Mouse (Mus musculus) lung, embryonic 14.5 days (tissue): Measurements from ENCODE around the gene Trappc6a. TPM values are rescaled to one million over a fixed set of nuclear protein-coding genes. Genes with fewer than 3 reads are reported as not detected.

Experiments used
- ATAC-seq: fragments of 200-750 bp; cut with Nextera tagmentation; 2 replicates; pipeline ENCODE4 v1.8.0; 2017; ENCODE audit warnings: mild to moderate bottlenecking, moderate TSS enrichment, moderate library complexity; ENCODE audit not compliant: insufficient read depth
- DNase-seq: peaks from one replicate; pipeline ENCODE4 v3.0.0-alpha.2; 2015
- H3K27ac ChIP-seq: fragments of 300-500 bp; sonication (generic); 2 replicates; pipeline ENCODE4 v1.5.1; 2014; ENCODE audit warnings: low read depth, mild to moderate bottlenecking, moderate library complexity
- H3K27me3 ChIP-seq: fragments of 300-500 bp; sonication (generic); 2 replicates; pipeline ENCODE4 v1.6.1; 2014; ENCODE audit warnings: low read length, control low read depth; ENCODE audit not compliant: insufficient read depth
- H3K36me3 ChIP-seq: fragments of 300-500 bp; sonication (generic); 2 replicates; pipeline ENCODE4 v1.6.1; 2014; ENCODE audit warnings: control low read depth; ENCODE audit not compliant: insufficient read depth
- H3K4me1 ChIP-seq: fragments of 300-500 bp; sonication (generic); 2 replicates; pipeline ENCODE4 v1.6.1; 2014; ENCODE audit warnings: antibody characterized with exemption, control low read depth; ENCODE audit not compliant: insufficient read depth
- H3K4me2 ChIP-seq: fragments of 300-500 bp; sonication (generic); 2 replicates; pipeline ENCODE4 v1.6.1; 2014; ENCODE audit warnings: mild to moderate bottlenecking
- H3K4me3 ChIP-seq: fragments of 300-500 bp; sonication (generic); 2 replicates; pipeline ENCODE4 v1.5.1; 2014; ENCODE audit warnings: low read depth, low read length
- H3K9ac ChIP-seq: fragments of 300-500 bp; sonication (generic); 2 replicates; pipeline ENCODE4 v1.6.1; 2014
- H3K9me3 ChIP-seq: fragments of 300-500 bp; sonication (generic); 2 replicates; pipeline ENCODE4 v1.6.1; 2016; ENCODE audit warnings: low read depth, low read length, control low read depth
- CTCF ChIP-seq: IDR thresholded peaks from 2 replicates; pipeline ENCODE4 v1.5.1; 2016; ENCODE audit warnings: antibody characterized with exemption, low read depth
- whole genome bisulfite sequencing: fragments of 180-500 bp; shearing (Covaris S2); extraction: QIAGEN DNeasy Blood & Tissue Kit; methylation state at CpG from one replicate; pipeline ENCODE4 v1.1.7; 2014; 5-methylcytosine and 5-hydroxymethylcytosine counted together
- polyA plus RNA-seq: library from polyadenylated mRNA; unstranded; fragments of >200 nt; fragmentation: Nextera tagmentation; extraction: Ambion mirVana; gene quantifications from 2 replicates; pipeline ENCODE4 v1.2.1, GENCODE M21; 2014

Gene Trappc6a
- polyA plus RNA-seq, 1 experiment from 2014 or later = 83.5 TPM

DNA sequence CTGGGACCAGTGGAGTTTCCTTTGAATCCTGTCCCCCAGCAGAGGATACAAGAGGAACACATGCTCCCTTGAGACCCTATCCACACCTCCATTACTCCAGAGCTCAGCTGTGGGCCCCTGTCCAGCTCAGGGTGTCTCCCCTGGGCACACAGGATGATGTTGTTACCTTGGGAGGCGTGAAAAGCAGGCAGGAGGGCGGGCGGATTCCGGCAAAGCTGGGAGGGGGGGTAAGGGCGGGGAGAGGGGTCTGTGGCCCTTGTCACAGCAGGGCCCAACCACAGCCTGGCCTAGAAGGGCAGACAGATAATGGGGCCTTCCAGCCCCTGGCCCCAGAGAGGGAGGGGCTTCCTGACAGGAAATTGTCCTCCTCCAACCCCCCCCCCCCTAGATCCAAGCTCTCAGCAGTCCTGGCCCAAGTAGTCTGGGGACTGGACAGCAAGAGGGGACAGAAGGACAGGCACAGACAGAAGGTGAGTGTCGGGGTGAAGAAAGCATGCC lies 45.3 kb upstream of the Trappc6a start, which contains the start of gene Exoc3l2:
Gene Exoc3l2, plus strand, starts transcription at position 448 of the 498 bp plus-strand sequence.
- peak within 1 kb of the TSS; percentile 36; the same call in 1 of the 2 replicates for H3K9ac ChIP-seq
- peak within 1 kb of the TSS; percentile 5; the same call in 1 of the 2 replicates for H3K4me3 ChIP-seq
- peak within 1 kb of the TSS; percentile 45; the same call in 1 of the 2 replicates for H3K4me2 ChIP-seq
- H3K36me3 ChIP-seq = no peaks in the 10 kb centered on the region
- no peaks in the 10 kb centered on the region for H3K27me3 ChIP-seq
- ATAC-seq (no peak), DNase-seq (no peak)
- H3K27ac ChIP-seq = 0 out of 2 replicates have a peak within 1 kb of the TSS, but pooled peaks have one; percentile 12
- 0 out of 2 replicates have a peak, but pooled peaks cover 4% of the 10 kb centered on the region for H3K4me1 ChIP-seq
- WGBS = 28% methylated on average over 6 of the region's 6 CpGs
- TF ChIP-seq CTCF = no peak
- H3K9me3 ChIP-seq = no peaks in the 10 kb centered on the region

DNA sequence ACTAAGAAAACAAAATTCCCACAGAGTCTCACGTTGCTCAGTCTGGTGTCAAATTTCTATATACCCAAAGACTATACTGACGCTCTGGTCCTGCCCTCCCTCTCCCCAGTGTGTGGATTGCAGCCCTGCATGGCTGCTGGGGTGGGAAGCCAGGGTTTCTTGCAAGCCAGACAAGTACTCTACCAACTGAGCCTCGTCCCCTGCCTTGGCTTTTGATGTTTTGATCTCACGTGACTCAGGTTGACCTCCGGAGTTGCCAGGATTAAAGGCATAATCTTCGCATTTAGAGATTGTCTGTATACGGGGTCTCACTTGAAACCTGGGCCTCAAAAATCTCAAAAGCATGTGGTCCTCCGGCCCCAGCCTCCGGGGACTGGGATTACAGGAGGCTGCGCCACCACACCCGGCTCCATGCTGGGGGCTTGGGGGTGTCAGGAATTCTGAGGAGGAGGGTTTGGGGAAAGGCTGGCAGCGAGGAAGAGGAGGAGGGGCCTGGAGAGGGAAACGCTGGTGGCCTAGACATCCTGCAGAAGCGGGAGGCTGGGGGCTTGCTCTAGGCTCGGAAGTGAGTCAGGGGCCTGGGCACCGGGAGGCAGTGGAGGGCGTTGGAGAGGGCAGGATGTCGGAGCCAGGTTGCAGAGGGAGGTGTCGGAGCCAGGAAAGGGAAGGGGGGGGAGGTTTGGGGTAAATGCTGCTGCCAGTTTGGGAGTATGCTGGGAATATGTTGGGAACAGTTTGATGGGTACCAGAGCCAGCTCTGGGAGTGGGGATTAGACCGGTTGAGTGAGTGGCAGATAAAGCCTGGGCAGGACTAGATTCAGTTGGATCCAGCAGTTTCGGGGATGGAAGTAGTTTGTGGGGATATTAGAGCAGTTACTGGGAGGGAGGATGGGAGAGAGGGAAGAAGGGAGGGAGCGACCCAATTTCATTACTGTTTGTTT lies 43.6 kb upstream of the Trappc6a start:
- Histone ChIP-seq H3K27ac (no peak overlapping the region), H3K9ac (peak overlapping the region; percentile 36; the same call in 1 of the 2 replicates), H3K27me3 (peaks cover 8% of the 10 kb centered on the region), H3K9me3 (no peaks in the 10 kb centered on the region), H3K4me3 (peak overlapping the region; percentile 5; the same call in 1 of the 2 replicates), H3K4me1 (0 out of 2 replicates have a peak, but pooled peaks cover 4% of the 10 kb centered on the region), H3K4me2 (peak overlapping the region; percentile 45), H3K36me3 (no peaks in the 10 kb centered on the region)
- TF ChIP-seq CTCF = no peak
- 10% methylated on average over 22 of the region's 22 CpGs for WGBS
- DNase-seq (peak; percentile 51), ATAC-seq (peak; percentile 51; the same call in 1 of the 2 replicates)

GRCm38 (mm10) chr7:19466602-19467145 lies 41.5 kb upstream of the Trappc6a start:
- no peak overlapping the region for H3K4me3 ChIP-seq
- no peak for ATAC-seq
- H3K9me3 ChIP-seq = no peaks in the 10 kb centered on the region
- no peak overlapping the region for H3K9ac ChIP-seq
- H3K4me2 ChIP-seq = no peak overlapping the region
- H3K27me3 ChIP-seq = peaks cover 25% of the 10 kb centered on the region
- no peak for TF ChIP-seq CTCF
- no peak overlapping the region for H3K27ac ChIP-seq
- DNase-seq = peak; percentile 57
- 55% methylated on average over 5 of the region's 5 CpGs for WGBS
- H3K4me1 ChIP-seq = 0 out of 2 replicates have a peak, but pooled peaks cover 4% of the 10 kb centered on the region
- no peaks in the 10 kb centered on the region for H3K36me3 ChIP-seq

DNA sequence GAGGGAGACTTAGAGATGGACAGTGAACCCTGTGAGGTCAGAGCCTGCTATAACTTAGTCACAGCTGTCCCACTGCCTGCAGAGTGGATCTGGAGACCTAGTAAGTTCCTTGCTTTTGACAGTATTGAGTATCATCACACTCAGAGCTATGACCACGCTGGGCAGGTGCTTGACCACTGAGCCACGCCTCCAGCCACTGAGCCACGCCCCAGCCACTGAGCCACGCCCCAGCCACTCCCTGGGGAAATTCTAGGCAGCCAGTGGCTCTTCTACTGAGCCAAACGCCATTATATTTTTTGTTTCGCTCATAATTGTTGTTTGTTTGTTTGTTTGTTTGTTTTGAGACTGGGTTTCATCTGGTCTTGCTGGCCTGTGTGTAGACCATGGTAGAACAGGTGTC lies 40.6 kb upstream of the Trappc6a start:
- 40% methylated on average over 6 of the region's 6 CpGs for WGBS
- Histone ChIP-seq H3K4me1 (0 out of 2 replicates have a peak, but pooled peaks cover 4% of the 10 kb centered on the region), H3K27me3 (peaks cover 34% of the 10 kb centered on the region)

GRCm38 (mm10) chr7:19468279-19468678 lies 39.9 kb upstream of the Trappc6a start:
- WGBS = 57% methylated on average over 12 of the region's 12 CpGs
- peaks cover 41% of the 10 kb centered on the region for H3K27me3 ChIP-seq
- no peak overlapping the region for H3K27ac ChIP-seq
- DNase-seq (no peak), ATAC-seq (no peak)
- H3K4me2 ChIP-seq = no peak overlapping the region
- no peak overlapping the region for H3K4me3 ChIP-seq
- no peaks in the 10 kb centered on the region for H3K9me3 ChIP-seq
- H3K36me3 ChIP-seq = no peaks in the 10 kb centered on the region
- H3K9ac ChIP-seq = no peak overlapping the region
- no peak for TF ChIP-seq CTCF
- 0 out of 2 replicates have a peak, but pooled peaks cover 4% of the 10 kb centered on the region for H3K4me1 ChIP-seq

More for the DNA sequence above, 40.6 kb upstream of the Trappc6a start:
- Histone ChIP-seq H3K36me3 (no peaks in the 10 kb centered on the region), H3K9ac (no peak overlapping the region), H3K9me3 (no peaks in the 10 kb centered on the region), H3K27ac (no peak overlapping the region), H3K4me2 (no peak overlapping the region), H3K4me3 (no peak overlapping the region)
- no peak for ATAC-seq
- no peak for DNase-seq
- no peak for TF ChIP-seq CTCF

DNA sequence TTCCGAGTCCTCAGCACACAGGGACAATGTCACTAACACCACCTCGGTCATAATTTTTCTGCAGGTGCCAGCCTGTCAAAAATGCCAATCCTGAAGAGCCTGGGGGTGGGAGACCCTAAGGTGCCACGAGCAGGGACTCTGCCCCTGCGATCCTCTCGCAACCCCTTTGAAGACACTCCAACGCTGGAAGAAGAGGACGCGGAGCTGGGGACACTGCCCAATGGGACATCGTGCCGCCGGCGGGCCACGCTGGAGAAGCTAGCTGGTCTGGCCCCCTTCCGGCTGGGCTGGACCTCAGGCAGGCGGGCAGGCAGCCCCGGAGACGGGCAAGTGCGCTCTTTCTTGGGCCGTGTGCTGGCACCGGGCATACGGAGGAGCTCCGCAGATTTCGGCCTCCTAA lies 38.8 kb upstream of the Trappc6a start:
- no peak for DNase-seq
- no peak overlapping the region for H3K4me2 ChIP-seq
- 20% methylated on average over 23 of the region's 23 CpGs for WGBS
- no peak for TF ChIP-seq CTCF
- H3K4me1 ChIP-seq = 0 out of 2 replicates have a peak, but pooled peaks cover 4% of the 10 kb centered on the region
- H3K36me3 ChIP-seq = no peaks in the 10 kb centered on the region
- no peak overlapping the region for H3K4me3 ChIP-seq
- H3K27ac ChIP-seq = no peak overlapping the region
- no peak overlapping the region for H3K9ac ChIP-seq
- H3K27me3 ChIP-seq = peaks cover 46% of the 10 kb centered on the region
- H3K9me3 ChIP-seq = no peaks in the 10 kb centered on the region
- ATAC-seq = no peak
